Mouse (Mus musculus) olfactory bulb, adult 2 months (tissue): Measurements from ENCODE around the gene Card19. TPM values are rescaled to one million over a fixed set of nuclear protein-coding genes. Genes with fewer than 3 reads are reported as not detected.

Source experiments
- H3K27ac ChIP-seq: fragments of 200-500 bp; 2 replicates; pipeline ENCODE4 v1.5.1; 2012; ENCODE audit warnings: low read depth, low read length; ENCODE audit not compliant: insufficient read depth
- H3K4me1 ChIP-seq: fragments of 200-500 bp; 2 replicates; pipeline ENCODE4 v1.6.1; 2012; ENCODE audit warnings: low read length; ENCODE audit not compliant: control insufficient read depth, insufficient read depth
- H3K4me3 ChIP-seq: fragments of 200-500 bp; 2 replicates; pipeline ENCODE4 v1.5.1; 2012; ENCODE audit warnings: mild to moderate bottlenecking, low read depth, low read length, moderate library complexity; ENCODE audit not compliant: insufficient read depth
- CTCF ChIP-seq: fragments of 200-500 bp; IDR thresholded peaks from 2 replicates; pipeline ENCODE4 v1.5.1; 2012; ENCODE audit warnings: low read depth, mild to moderate bottlenecking, low read length, moderate library complexity; ENCODE audit not compliant: insufficient read depth
- POLR2A ChIP-seq: fragments of 200-500 bp; IDR thresholded peaks from 2 replicates; pipeline ENCODE4 v1.6.1; 2012; ENCODE audit warnings: mild to moderate bottlenecking, low read depth, low read length, moderate library complexity; ENCODE audit not compliant: insufficient read depth
- WGBS: fragments of 180-500 bp; shearing (Covaris S2); methylation state at CpG from one replicate; pipeline ENCODE4 v1.1.7; 2018; 5-methylcytosine and 5-hydroxymethylcytosine counted together
- polyA plus RNA-seq: library from polyadenylated mRNA; stranded (reverse); fragments of >200 nt; gene quantifications from 2 replicates; pipeline ENCODE4 v1.2.4, GENCODE M21; 2012; ENCODE audit warnings: low replicate concordance; ENCODE audit not compliant: missing spikeins, insufficient read depth, insufficient read length

The Card19 gene
- polyA plus RNA-seq, 1 experiment = not detected

DNA sequence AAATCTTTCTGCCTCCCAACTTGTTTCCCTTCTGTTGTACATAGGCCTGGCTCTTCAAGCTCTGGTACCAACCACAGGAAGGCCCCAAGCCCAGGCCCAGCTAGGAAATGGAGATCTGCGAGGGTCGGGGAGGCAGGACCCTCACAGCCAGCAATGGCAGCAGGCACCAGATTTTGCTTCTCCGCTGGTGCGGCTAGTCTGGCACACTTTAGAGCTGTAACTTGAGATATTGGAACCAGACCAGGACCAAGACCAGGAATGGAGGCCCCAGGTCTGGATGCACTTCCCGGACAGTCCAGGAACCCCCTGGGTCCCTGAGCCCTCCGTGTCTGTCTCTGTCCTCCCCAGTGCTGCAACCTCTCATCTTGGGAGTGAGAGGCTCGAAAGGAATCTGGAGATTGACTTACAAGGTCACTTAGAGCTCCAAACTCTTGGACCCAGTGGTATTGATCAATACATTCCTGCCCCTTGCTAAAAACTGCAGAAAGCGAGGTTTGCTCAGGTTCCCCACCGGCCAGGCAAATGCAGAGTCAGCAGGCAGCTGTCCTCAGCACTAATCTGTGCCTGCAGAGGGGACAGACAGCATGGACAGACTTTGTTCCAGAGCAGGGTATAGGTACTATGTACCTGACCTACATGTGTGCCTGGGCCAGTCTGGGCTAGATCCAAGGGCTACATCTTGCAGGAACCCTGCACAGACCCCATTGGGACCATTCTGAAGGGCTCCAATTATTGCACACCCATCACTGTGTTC lies 1.1 kb upstream of the Card19 start:
- WGBS = 87% methylated on average over 9 of the region's 9 CpGs
- H3K4me1 ChIP-seq = peaks cover 23% of the 10 kb centered on the region
- TF ChIP-seq POLR2A (no peak), CTCF (no peak)
- no peak overlapping the region for H3K27ac ChIP-seq
- no peak overlapping the region for H3K4me3 ChIP-seq

DNA sequence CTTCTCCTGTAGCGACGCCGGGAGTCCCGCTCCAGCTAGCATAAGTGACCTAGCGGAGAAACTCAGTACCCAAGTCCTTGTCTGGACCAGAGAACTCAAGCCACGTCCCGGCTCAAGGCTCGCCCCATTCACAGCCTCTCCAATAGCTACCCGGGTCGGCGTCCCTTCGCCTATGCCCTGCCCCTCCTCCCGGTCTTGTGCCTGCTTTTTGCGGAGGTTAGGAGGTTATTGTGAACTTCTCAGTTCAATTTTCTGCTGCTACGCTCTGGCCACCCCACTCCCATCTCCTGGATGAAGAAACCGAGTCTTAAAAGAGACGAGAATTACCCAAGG lies 349 bp upstream of the Card19 start:
- WGBS = 10% methylated on average over 17 of the region's 17 CpGs
- TF ChIP-seq CTCF = no peak
- no peak for TF ChIP-seq POLR2A
- Histone ChIP-seq H3K4me3 (peak overlapping the region; percentile 94), H3K4me1 (peaks cover 23% of the 10 kb centered on the region), H3K27ac (no peak overlapping the region; the same call in 1 of the 2 replicates)

DNA sequence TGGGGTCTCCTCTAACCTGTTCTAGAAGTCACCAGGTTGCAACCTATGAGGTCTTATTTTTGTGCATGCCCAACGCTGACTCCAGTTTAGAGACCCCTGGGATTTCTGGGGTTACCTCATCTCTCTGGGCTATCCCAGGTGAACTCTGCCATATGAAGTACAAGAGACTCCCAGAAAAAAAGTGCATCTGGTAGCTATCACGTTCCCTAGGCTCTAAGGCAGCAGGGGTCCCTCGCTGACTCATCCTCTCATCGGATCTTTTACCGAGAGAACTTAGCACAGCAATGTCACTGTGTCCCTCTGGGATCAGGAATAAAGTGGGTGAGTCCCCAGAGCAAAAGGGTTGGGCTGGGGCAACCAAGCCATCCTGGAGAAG lies 721 bp downstream of the Card19 start:
- 13% methylated on average over 5 of the region's 5 CpGs for WGBS
- Histone ChIP-seq H3K27ac (no peak overlapping the region), H3K4me3 (peak overlapping the region; percentile 94), H3K4me1 (peaks cover 23% of the 10 kb centered on the region)
- no peak for TF ChIP-seq CTCF
- TF ChIP-seq POLR2A = no peak

DNA sequence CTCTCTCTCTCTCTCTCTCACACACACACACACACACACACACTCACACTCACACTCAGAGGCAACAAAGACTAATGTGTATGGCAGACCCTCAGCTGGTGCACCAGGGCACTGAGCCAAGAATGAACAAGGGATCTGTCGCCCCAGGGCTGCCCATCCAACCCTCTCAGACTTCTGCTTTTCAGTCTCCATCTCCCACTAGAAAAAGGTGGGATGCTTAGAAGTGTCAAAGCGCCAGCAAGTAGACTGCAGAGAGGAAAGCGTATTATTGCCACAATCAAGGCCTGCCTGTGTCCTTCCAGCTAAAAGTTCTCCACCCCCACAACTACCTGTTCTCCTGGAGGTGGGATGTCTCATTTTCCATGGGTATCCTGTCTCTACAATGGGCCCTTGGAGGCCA lies 1.4 kb downstream of the Card19 start:
- Histone ChIP-seq H3K4me1 (peaks cover 23% of the 10 kb centered on the region), H3K27ac (no peak overlapping the region), H3K4me3 (no peak overlapping the region)
- 75% methylated on average over 3 of the region's 3 CpGs for WGBS
- no peak for TF ChIP-seq POLR2A
- TF ChIP-seq CTCF = no peak

DNA sequence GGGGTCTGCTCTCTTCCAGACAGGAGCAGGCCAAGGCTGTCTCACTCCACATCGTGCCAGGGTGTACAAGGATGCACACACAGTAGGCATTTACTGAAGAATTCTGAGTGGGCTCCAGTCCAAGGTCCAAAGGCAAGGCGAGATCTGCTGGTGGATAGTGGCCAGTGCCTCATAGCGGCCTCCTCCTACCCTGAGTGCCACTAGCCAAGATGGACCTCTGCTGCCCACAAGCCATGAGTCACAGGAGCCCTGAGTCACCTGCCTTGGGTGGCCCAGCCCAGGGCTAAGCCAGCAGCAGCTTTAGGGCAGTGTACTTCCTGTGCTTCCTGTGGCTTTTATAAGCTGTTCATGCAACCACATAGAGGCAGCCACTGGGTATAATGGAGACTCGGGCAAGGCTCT lies 2.3 kb downstream of the Card19 start:
- Histone ChIP-seq H3K4me3 (no peak overlapping the region), H3K4me1 (peaks cover 23% of the 10 kb centered on the region), H3K27ac (no peak overlapping the region)
- WGBS = 55% methylated on average over 4 of the region's 4 CpGs
- TF ChIP-seq POLR2A (no peak), CTCF (no peak)

DNA sequence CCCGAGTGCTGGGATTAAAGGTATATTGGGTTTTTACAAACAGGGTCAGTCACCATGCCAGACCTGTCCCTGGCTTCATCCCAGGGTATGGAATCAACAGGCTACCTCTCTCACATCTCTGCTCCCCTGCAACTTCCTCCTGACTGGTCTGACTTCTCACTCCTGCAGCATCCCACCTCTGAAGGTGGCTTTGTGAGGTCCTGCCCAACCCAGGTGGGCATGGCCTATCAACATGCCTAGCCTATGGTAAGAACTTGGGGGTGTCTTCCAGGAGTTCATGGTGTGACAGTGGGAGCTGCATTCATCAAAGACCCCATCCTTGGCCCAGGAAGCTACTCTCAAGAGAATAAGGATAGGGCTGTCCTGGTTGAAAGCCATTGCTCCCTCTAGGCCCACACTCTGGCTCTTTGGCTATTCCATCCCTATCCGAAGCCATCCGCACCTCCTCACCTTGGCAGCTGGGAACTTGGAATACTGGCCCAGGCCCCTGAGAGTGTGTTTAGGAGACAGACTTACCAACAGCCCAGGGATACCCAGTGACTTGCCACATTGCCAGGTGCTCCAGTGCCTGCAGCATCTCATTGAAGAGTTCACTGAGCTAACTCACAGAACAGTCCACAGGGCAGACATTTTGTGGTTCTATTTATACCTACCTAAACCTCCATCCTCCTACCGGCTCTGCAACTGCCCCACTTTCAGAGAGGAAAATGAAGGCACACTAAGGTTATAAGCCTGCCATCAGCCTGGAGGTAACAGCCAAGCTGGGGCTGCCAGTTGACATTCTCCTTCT lies 2.9 kb downstream of the Card19 start:
- WGBS = 75% methylated on average over 4 of the region's 4 CpGs
- no peak overlapping the region for H3K4me3 ChIP-seq
- TF ChIP-seq POLR2A (no peak), CTCF (no peak)
- H3K4me1 ChIP-seq = peaks cover 23% of the 10 kb centered on the region
- H3K27ac ChIP-seq = no peak overlapping the region

DNA sequence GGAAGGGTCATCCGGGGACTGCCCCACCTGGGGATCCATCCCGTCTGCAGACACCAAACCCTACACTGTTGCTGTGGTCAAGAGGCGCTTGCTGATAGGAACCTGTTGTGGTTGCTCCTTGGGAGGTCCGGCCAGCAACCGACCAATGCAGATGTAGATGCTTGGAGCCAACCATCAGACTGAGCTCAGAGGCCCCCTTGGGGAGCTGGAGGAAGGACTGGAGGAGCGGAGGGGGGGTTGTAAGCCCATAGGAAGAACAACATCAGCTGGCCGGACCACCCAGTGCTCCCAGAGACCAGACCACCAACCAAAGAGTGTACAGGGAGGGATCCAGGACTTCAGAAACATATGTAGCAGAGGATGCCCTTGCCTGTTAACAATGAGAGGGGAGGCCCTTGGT lies 6.5 kb downstream of the Card19 start:
- TF ChIP-seq POLR2A (no peak), CTCF (no peak)
- Histone ChIP-seq H3K4me1 (peaks cover 24% of the 10 kb centered on the region), H3K27ac (no peak overlapping the region), H3K4me3 (no peak overlapping the region)
- 78% methylated on average over 7 of the region's 7 CpGs for WGBS

DNA sequence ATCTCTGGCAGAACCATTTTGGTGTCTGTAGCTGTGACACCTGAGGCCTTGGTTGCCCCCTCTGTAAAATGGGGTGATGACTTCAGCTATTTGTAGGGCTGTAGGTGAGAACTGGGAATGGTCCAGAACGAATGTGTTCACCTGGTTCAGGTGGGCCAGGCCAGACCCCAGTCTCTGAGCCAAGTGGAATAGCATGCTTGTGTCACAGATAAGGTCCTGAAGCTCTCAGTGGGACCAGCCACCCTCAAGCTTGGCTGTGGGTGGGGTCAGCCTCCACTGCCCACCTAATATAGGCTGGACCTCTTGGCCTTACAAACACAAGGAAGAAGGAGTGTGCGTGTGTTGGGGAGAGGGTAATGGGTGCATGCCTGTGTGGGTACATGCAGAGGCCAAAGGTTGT lies 9.5 kb downstream of the Card19 start:
- no peak overlapping the region for H3K4me3 ChIP-seq
- H3K27ac ChIP-seq = no peak overlapping the region
- WGBS = 96% methylated on average over 2 of the region's 2 CpGs
- H3K4me1 ChIP-seq = peaks cover 9% of the 10 kb centered on the region
- TF ChIP-seq POLR2A (no peak), CTCF (no peak)

DNA sequence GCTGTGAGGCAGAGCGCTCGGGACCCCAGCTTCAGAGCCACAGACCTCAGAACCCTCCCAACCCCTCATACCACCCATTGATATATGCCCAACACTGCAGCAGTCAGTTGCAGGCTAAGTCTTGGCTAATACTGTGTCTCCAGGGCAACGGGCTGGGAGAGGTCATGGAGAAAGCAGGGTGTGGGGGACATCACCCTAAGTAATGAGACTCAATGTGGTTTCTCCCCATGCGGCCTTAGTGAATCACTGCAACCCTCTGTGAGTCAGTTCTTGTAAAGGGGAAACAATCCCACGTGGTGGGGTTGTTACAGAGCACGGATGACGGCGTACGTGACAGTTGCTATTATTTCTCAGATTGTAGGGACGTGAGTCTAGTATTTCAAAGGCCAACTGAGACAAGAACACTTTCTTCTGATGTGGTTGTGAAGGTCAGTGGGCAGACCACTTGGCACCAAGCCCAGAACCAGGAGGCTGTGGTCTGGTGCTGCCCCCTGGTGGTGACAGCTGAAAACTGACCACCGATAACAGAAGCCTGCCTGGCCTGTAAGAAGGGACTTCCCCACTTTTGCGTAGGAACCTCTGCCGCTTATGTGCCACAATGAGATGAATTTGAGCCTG lies 10.3 kb downstream of the Card19 start:
- 16% methylated on average over 13 of the region's 13 CpGs for WGBS

More for the DNA sequence above, 10.3 kb downstream of the Card19 start:
- Histone ChIP-seq H3K4me3 (no peak overlapping the region), H3K4me1 (peaks cover 9% of the 10 kb centered on the region), H3K27ac (no peak overlapping the region)
- TF ChIP-seq CTCF (peak; percentile 94), POLR2A (no peak)
